ENCODE assay signal across 21 mouse cellular contexts in the genomic region with DNA sequence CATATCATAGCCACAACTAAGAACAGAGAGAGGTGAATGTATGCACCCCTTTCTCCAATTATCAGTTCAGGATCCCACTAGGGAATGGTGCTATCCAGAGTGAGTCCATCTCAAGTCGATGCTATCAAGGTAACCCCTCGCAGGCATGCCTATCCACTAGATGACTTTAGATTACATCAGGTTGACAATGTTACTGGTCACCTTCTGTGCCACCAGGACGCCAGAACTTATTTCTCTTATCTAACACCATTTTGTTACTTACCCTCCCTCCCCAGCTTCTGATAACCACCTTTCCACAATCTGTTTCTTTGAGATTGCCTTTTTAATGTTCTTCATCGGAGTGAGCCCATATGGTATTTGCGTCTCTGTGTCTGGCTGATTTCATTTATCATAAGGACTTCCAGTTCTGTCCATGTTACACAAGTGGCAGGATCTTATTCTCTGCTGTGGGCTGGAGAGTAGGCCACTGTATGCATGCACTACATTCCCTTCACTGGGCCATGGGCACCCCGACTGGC. TPM values are rescaled to one million over a fixed set of nuclear protein-coding genes. Genes with fewer than 3 reads are reported as not detected.
DNase-seq lines count a peak whose midpoint lies in the region; ATAC-seq and TF ChIP-seq lines count a peak whose summit lies in the region.
"Had no signal": no experiment of that assay in that cellular context is flagged by ENCODE, and none has a peak within 500 bp of the region (broad histone marks: within the 10 kb centered on the region; RNA-seq: fewer than 3 reads in every experiment).

No protein-coding gene starts in this region.

- no peak for TF ChIP-seq EP300 in stomach, postnatal 0 days (optimal IDR thresholded peaks at IDR 0.05)
- peak; percentile 100 for TF ChIP-seq EP300 in liver, embryonic 14.5 days (IDR thresholded peaks at IDR 0.05; ENCODE audit: low read depth)

- ATAC-seq in stomach, embryonic 15.5 days (ENCODE audit: insufficient read depth, low FRiP score, low read depth), result peak; percentile 29; the same call in 1 of the 2 replicates
- no peak for ATAC-seq in stomach, postnatal 0 days (ENCODE audit: low FRiP score, low TSS enrichment)
- peak; percentile 67 for ATAC-seq in erythroblast, adult 5-6 weeks (replicated peaks; ENCODE audit: low FRiP score, poor library complexity, severe bottlenecking)
- peak; percentile 81 for ATAC-seq in liver, embryonic 14.5 days (ENCODE audit: insufficient read depth)
- no peak for ATAC-seq in activated CD4-positive, CD25-positive, alpha-beta regulatory T cell, adult 4 months
- ATAC-seq: forebrain, embryonic 16.5 days; hindbrain, embryonic 16.5 days had no signal

- DNase-seq in stomach, postnatal 0 days (ENCODE audit: low spot score), result no peak
- peak; percentile 85 to 88 (median 87) for DNase-seq in liver, embryonic 14.5 days (ENCODE audit: low read depth in 3 of 3, low spot score in 3 of 3)
- no peak for DNase-seq in kidney, adult 9 months
- no peak for DNase-seq in adrenal gland, adult 18-20 months (ENCODE audit: low spot score in 2 of 2)
- DNase-seq: adrenal gland, adult 8-10 months; cerebellum, adult 2 months; gastrocnemius, postnatal 25 days; heart, adult 2 months; kidney, adult 18-20 months; kidney, postnatal 14 days had no signal

- no peak overlapping the region for H3K4me3 ChIP-seq in stomach, embryonic 15.5 days (replicated peaks)
- H3K4me3 ChIP-seq in stomach, postnatal 0 days (ENCODE audit: low read depth, low read length), result no peak overlapping the region
- H3K4me3 ChIP-seq in liver, embryonic 14.5 days (ENCODE audit: insufficient read depth in 1 of 2, low read depth in 2 of 2, low read length in 2 of 2), result no peak overlapping the region
- H3K4me3 ChIP-seq: embryonic facial prominence, embryonic 12.5 days; heart, adult 2 months; limb, embryonic 13.5 days; lung, embryonic 15.5 days; midbrain, embryonic 12.5 days; neural tube, embryonic 12.5 days had no signal

- no peaks in the 10 kb centered on the region for H3K9me3 ChIP-seq in stomach, embryonic 15.5 days
- H3K9me3 ChIP-seq in stomach, postnatal 0 days (ENCODE audit: control insufficient read depth, low read length), result no peaks in the 10 kb centered on the region
- H3K9me3 ChIP-seq in liver, embryonic 14.5 days (ENCODE audit: control insufficient read depth, low read length), result no peaks in the 10 kb centered on the region
- H3K9me3 ChIP-seq: embryonic facial prominence, embryonic 12.5 days; limb, embryonic 13.5 days; lung, embryonic 15.5 days; midbrain, embryonic 12.5 days; neural tube, embryonic 12.5 days had no signal

- H3K4me1 ChIP-seq in stomach, embryonic 15.5 days, result peaks cover 5% of the 10 kb centered on the region; the same call in 1 of the 2 replicates
- H3K4me1 ChIP-seq in stomach, postnatal 0 days (replicated peaks; ENCODE audit: control insufficient read depth, insufficient read depth), result no peaks in the 10 kb centered on the region
- peaks cover 85 to 87% of the 10 kb centered on the region in 2 experiments for H3K4me1 ChIP-seq in liver, embryonic 14.5 days (replicated peaks; ENCODE audit: control insufficient read depth in 2 of 2, insufficient read depth in 2 of 2, low read length in 1 of 2)
- H3K4me1 ChIP-seq: embryonic facial prominence, embryonic 12.5 days; limb, embryonic 13.5 days; midbrain, embryonic 12.5 days; neural tube, embryonic 12.5 days had no signal

- no peaks in the 10 kb centered on the region for H3K27me3 ChIP-seq in stomach, embryonic 15.5 days (replicated peaks)
- no peaks in the 10 kb centered on the region for H3K27me3 ChIP-seq in stomach, postnatal 0 days (ENCODE audit: control insufficient read depth, insufficient read depth, low read length)
- no peaks in the 10 kb centered on the region for H3K27me3 ChIP-seq in liver, embryonic 14.5 days (ENCODE audit: control insufficient read depth, insufficient read depth, low read length)
- H3K27me3 ChIP-seq: embryonic facial prominence, embryonic 12.5 days; limb, embryonic 13.5 days; lung, embryonic 15.5 days; midbrain, embryonic 12.5 days; neural tube, embryonic 12.5 days had no signal

- 78% methylated on average over 6 of the region's 6 CpGs for WGBS in stomach, embryonic 15.5 days
- WGBS in stomach, postnatal 0 days, result 81% methylated on average over 6 of the region's 6 CpGs
- 15% methylated on average over 6 of the region's 6 CpGs for WGBS in liver, embryonic 14.5 days (ENCODE audit: insufficient replicate concordance)

- TF ChIP-seq CTCF in stomach, postnatal 0 days (IDR thresholded peaks at IDR 0.05; ENCODE audit: low read depth), result no peak
- no peak for TF ChIP-seq CTCF in liver, embryonic 14.5 days (IDR thresholded peaks at IDR 0.05; ENCODE audit: low read depth)

- H3K9ac ChIP-seq in stomach, embryonic 15.5 days, result no peak overlapping the region
- no peak overlapping the region for H3K9ac ChIP-seq in stomach, postnatal 0 days (ENCODE audit: low read length)
- no peak overlapping the region; the same call in none of the 2 replicates for H3K9ac ChIP-seq in liver, embryonic 14.5 days (replicated peaks)
- H3K9ac ChIP-seq: embryonic facial prominence, embryonic 12.5 days; limb, embryonic 13.5 days; lung, embryonic 15.5 days; midbrain, embryonic 12.5 days; neural tube, embryonic 12.5 days had no signal

- no peaks in the 10 kb centered on the region for H3K36me3 ChIP-seq in stomach, embryonic 15.5 days
- no peaks in the 10 kb centered on the region for H3K36me3 ChIP-seq in stomach, postnatal 0 days (ENCODE audit: control insufficient read depth, insufficient read depth, low read length)
- H3K36me3 ChIP-seq in liver, embryonic 14.5 days (replicated peaks; ENCODE audit: control insufficient read depth, insufficient read depth, low read depth), result no peaks in the 10 kb centered on the region
- H3K36me3 ChIP-seq: embryonic facial prominence, embryonic 12.5 days; limb, embryonic 13.5 days; lung, embryonic 15.5 days; midbrain, embryonic 12.5 days; neural tube, embryonic 12.5 days had no signal

- H3K27ac ChIP-seq in stomach, embryonic 15.5 days, result no peak overlapping the region
- H3K27ac ChIP-seq in stomach, postnatal 0 days (replicated peaks), result no peak overlapping the region
- H3K27ac ChIP-seq in liver, embryonic 14.5 days, result peak overlapping the region; percentile 89
- H3K27ac ChIP-seq: embryonic facial prominence, embryonic 12.5 days; heart, adult 2 months; limb, embryonic 13.5 days; lung, embryonic 15.5 days; macrophage; midbrain, embryonic 12.5 days; neural tube, embryonic 12.5 days had no signal

- H3K4me2 ChIP-seq in stomach, embryonic 15.5 days, result no peak overlapping the region
- H3K4me2 ChIP-seq in stomach, postnatal 0 days (replicated peaks; ENCODE audit: low read depth), result no peak overlapping the region
- H3K4me2 ChIP-seq in liver, embryonic 14.5 days (ENCODE audit: low read depth), result peak overlapping the region; percentile 33
- H3K4me2 ChIP-seq: embryonic facial prominence, embryonic 12.5 days; limb, embryonic 13.5 days; lung, embryonic 15.5 days; midbrain, embryonic 12.5 days; neural tube, embryonic 12.5 days had no signal

RNA-seq across cellular contexts. Expression of gene Klf13, which starts 57.9 kb away (rescaled TPM):
- 31.0 and 32.3 TPM in 2 replicates for polyA plus RNA-seq in stomach, embryonic 15.5 days (2015; fragmentation: Nextera tagmentation; extraction: Ambion mirVana)
- 25.0 and 26.9 TPM in 2 replicates for polyA plus RNA-seq in stomach, postnatal 0 days (2015; fragmentation: Nextera tagmentation; extraction: Ambion mirVana)
- 29.4 and 32.6 TPM in 2 replicates for total RNA-seq in erythroblast, adult 5-6 weeks (2015; ENCODE audit: low replicate concordance)
- 16.7 and 36.9 TPM in 2 replicates for total RNA-seq in erythroblast, adult 5-6 weeks (2017; ENCODE audit: low replicate concordance)
- 3.2 and 3.4 TPM in 2 replicates for polyA plus RNA-seq in liver, embryonic 14.5 days (2012; rRNA removed)
- polyA plus RNA-seq in liver, embryonic 14.5 days (2014; fragmentation: Nextera tagmentation; extraction: Ambion mirVana), result 12.8 and 15.8 TPM in 2 replicates
- polyA plus RNA-seq in activated CD4-positive, CD25-positive, alpha-beta regulatory T cell, adult 4 months (2017; shearing (Covaris generic)), result 100 to 1,000 TPM; 153 to 178 TPM
- 10 to 100 TPM; 52.5 to 58.4 TPM for total RNA-seq in adrenal gland, adult 18-20 months (2021)

Comparison
In these comparisons a context has a peak if more than half of its experiments do, and no peak if none do; other contexts are left out.
1. ATAC-seq: peak in stomach, embryonic 15.5 days (single experiment), erythroblast, adult 5-6 weeks (single experiment) and liver, embryonic 14.5 days (single experiment); none in stomach, postnatal 0 days (single experiment) and activated CD4-positive, CD25-positive, alpha-beta regulatory T cell, adult 4 months (single experiment).
2. DNase-seq: peak in liver, embryonic 14.5 days (3 of 3); none in stomach, postnatal 0 days (single experiment), kidney, adult 9 months (single experiment) and adrenal gland, adult 18-20 months (0 of 2).